Mouse (Mus musculus): ENCODE measurements at regions not wholly inside any gene's neighbourhood (a gene's known extent, or its start where the extent isn't known, plus 50 kb on each side); places are given as distances from the start of the nearest gene placed in this dataset.

DNA sequence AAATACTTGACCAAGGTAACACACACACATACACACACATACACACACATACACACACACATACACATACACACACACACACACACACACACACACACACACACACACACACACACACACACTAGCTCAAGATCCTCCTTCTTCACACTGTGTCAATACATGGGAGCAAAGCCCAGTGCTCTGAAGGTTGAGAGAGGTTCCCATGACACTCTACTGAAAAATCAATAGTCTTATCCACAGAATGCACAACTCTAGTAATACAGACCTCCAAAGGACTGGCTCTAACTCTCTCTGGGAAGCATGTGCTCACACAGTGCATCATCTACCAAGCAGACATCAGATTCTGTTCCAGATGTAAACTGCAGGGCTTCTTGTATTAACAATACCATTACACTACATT is 151.7 kb downstream of the 1190002N15Rik start:
- TF ChIP-seq CTCF (IDR thresholded peaks at IDR 0.05; ENCODE audit: insufficient read depth, low read length) (no peak), POLR2A (IDR thresholded peaks at IDR 0.05; ENCODE audit: borderline replicate concordance, extremely low read depth, low read depth, low read length) (no peak)
